Mouse (Mus musculus) neural tube, embryonic 11.5 days (tissue): Measurements from ENCODE around the gene Ptpn14. TPM values are rescaled to one million over a fixed set of nuclear protein-coding genes. Genes with fewer than 3 reads are reported as not detected.

ENCODE experiments used
- ATAC-seq: fragments of 200-750 bp; cut with Nextera tagmentation; 2 replicates; pipeline ENCODE4 v1.8.0; 2017; ENCODE audit warnings: moderate number of reproducible peaks, mild to moderate bottlenecking, moderate TSS enrichment, moderate library complexity; ENCODE audit not compliant: insufficient read depth, low FRiP score, low TSS enrichment
- DNase-seq: peaks from one replicate; pipeline ENCODE4 v3.0.0-alpha.2; 2015; ENCODE audit warnings: low spot score
- H3K27ac ChIP-seq: fragments of 300-500 bp; sonication (generic); 2 replicates; pipeline ENCODE4 v1.5.1; 2014; ENCODE audit warnings: low read depth, mild to moderate bottlenecking, low read length
- H3K27me3 ChIP-seq: fragments of 300-500 bp; sonication (generic); 2 replicates; pipeline ENCODE4 v1.6.1; 2014; ENCODE audit warnings: mild to moderate bottlenecking, low read length, mixed read lengths; ENCODE audit not compliant: control insufficient read depth, insufficient read depth
- H3K36me3 ChIP-seq: fragments of 300-500 bp; sonication (generic); 2 replicates; pipeline ENCODE4 v1.6.1; 2014; ENCODE audit warnings: mild to moderate bottlenecking, low read length, moderate library complexity, mixed read lengths; ENCODE audit not compliant: control insufficient read depth, insufficient read depth
- H3K4me1 ChIP-seq: fragments of 300-500 bp; sonication (generic); 2 replicates; pipeline ENCODE4 v1.6.1; 2014; ENCODE audit warnings: low read length, mixed read lengths; ENCODE audit not compliant: control insufficient read depth, insufficient read depth
- H3K4me2 ChIP-seq: fragments of 300-500 bp; sonication (generic); 2 replicates; pipeline ENCODE4 v1.6.1; 2014; ENCODE audit warnings: low read depth, mild to moderate bottlenecking, moderate library complexity
- H3K4me3 ChIP-seq: fragments of 300-500 bp; sonication (generic); 2 replicates; pipeline ENCODE4 v1.5.1; 2014; ENCODE audit warnings: low read depth, low read length
- H3K9ac ChIP-seq: fragments of 300-500 bp; sonication (generic); 2 replicates; pipeline ENCODE4 v1.6.1; 2014; ENCODE audit warnings: mild to moderate bottlenecking, low read length
- H3K9me3 ChIP-seq: fragments of 300-500 bp; sonication (generic); 2 replicates; pipeline ENCODE4 v1.6.1; 2016; ENCODE audit warnings: low read length; ENCODE audit not compliant: control insufficient read depth
- WGBS: fragments of 180-500 bp; shearing (Covaris S2); extraction: QIAGEN DNeasy Blood & Tissue Kit; methylation state at CpG from one replicate; pipeline ENCODE4 v1.1.7; 2014; 5-methylcytosine and 5-hydroxymethylcytosine counted together
- polyA plus RNA-seq: library from polyadenylated mRNA; unstranded; fragments of >200 nt; fragmentation: Nextera tagmentation; extraction: Ambion mirVana; gene quantifications from 2 replicates; pipeline ENCODE4 v1.2.1, GENCODE M21; 2014

Gene Ptpn14
- polyA plus RNA-seq, 1 experiment from 2014 or later = 7.5 TPM

DNA sequence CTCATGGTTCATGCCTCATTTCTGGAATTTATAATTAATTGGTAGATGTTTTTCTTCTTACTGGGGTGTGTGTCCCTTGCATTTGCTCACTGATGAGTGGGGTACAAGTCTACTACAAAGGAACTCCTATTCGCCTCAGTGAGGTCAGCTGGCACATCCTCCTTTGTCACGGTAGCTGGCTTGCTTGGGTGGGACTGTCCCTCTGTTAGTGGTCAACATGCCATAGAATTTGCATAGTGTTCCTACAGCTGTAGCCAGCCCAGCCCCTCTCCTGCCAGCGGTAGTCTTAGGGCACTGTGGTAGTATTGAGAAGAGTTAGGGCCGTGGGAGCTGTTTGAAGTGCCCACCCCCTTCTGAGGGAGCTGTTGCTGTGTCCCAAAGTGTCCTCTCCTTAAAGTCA, 73.2 kb downstream of the Ptpn14 start:
- DNase-seq = no peak

GRCm38 (mm10) chr1:189802575-189802974, 74.5 kb downstream of the Ptpn14 start:
- DNase-seq = no peak
- ATAC-seq = no peak
- H3K9ac ChIP-seq = no peak overlapping the region
- H3K4me3 ChIP-seq = no peak overlapping the region
- no peaks in the 10 kb centered on the region for H3K9me3 ChIP-seq
- H3K4me2 ChIP-seq = no peak overlapping the region
- WGBS = 92% methylated on average over 4 of the region's 4 CpGs
- H3K36me3 ChIP-seq = no peaks in the 10 kb centered on the region
- H3K27ac ChIP-seq = no peak overlapping the region
- H3K27me3 ChIP-seq = no peaks in the 10 kb centered on the region
- no peaks in the 10 kb centered on the region for H3K4me1 ChIP-seq

More for the DNA sequence above, 73.2 kb downstream of the Ptpn14 start:
- Histone ChIP-seq H3K4me3 (no peak overlapping the region), H3K4me2 (no peak overlapping the region), H3K27ac (no peak overlapping the region), H3K9ac (no peak overlapping the region), H3K4me1 (no peaks in the 10 kb centered on the region), H3K27me3 (no peaks in the 10 kb centered on the region), H3K36me3 (no peaks in the 10 kb centered on the region), H3K9me3 (no peaks in the 10 kb centered on the region)
- no peak for ATAC-seq
- 89% methylated on average over 4 of the region's 4 CpGs for WGBS

- Histone ChIP-seq H3K4me1 (no peaks in the 10 kb centered on the region), H3K27ac (no peak overlapping the region), H3K9me3 (no peaks in the 10 kb centered on the region), H3K4me2 (no peak overlapping the region), H3K36me3 (no peaks in the 10 kb centered on the region), H3K27me3 (no peaks in the 10 kb centered on the region), H3K4me3 (no peak overlapping the region), H3K9ac (no peak overlapping the region)
- DNase-seq = no peak
- WGBS = 95% methylated on average over 11 of the region's 11 CpGs
- ATAC-seq = no peak
Measured at GRCm38 (mm10) chr1:189803742-189804141, 75.7 kb downstream of the Ptpn14 start.

GRCm38 (mm10) chr1:189806533-189807297, 78.6 kb downstream of the Ptpn14 start:
- Histone ChIP-seq H3K36me3 (no peaks in the 10 kb centered on the region), H3K4me3 (no peak overlapping the region), H3K9me3 (no peaks in the 10 kb centered on the region), H3K9ac (no peak overlapping the region), H3K4me1 (no peaks in the 10 kb centered on the region), H3K4me2 (no peak overlapping the region), H3K27me3 (no peaks in the 10 kb centered on the region), H3K27ac (no peak overlapping the region)
- ATAC-seq (no peak), DNase-seq (no peak)
- 75% methylated on average over 13 of the region's 13 CpGs for WGBS

- ATAC-seq (no peak), DNase-seq (no peak)
- H3K4me2 ChIP-seq = no peak overlapping the region
- H3K9me3 ChIP-seq = no peaks in the 10 kb centered on the region
- no peak overlapping the region for H3K4me3 ChIP-seq
- H3K27ac ChIP-seq = no peak overlapping the region
- 95% methylated on average over 6 of the region's 6 CpGs for WGBS
- no peaks in the 10 kb centered on the region for H3K4me1 ChIP-seq
- no peak overlapping the region for H3K9ac ChIP-seq
- H3K27me3 ChIP-seq = no peaks in the 10 kb centered on the region
- H3K36me3 ChIP-seq = no peaks in the 10 kb centered on the region
Measured at GRCm38 (mm10) chr1:189808015-189808414, 79.9 kb downstream of the Ptpn14 start.

DNA sequence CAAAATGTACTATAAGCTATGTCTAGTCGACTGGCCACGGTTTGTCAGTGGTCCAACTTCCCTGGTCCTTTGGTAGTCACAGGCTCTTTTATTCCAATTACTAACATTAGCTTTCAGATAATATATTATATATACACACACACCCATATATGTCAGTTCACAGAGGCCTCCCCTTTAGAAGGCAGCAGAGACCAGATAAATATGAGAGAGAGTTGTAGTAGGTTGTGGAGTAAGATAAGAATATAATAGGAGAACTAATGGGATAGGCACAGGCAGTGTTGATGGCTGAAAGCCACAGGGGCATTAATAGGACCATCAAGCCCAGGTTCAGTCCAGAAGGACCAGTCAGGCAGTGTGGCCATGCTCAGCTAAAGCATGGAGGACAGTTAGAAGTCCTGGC, 80.4 kb downstream of the Ptpn14 start:
- Histone ChIP-seq H3K27ac (no peak overlapping the region), H3K36me3 (no peaks in the 10 kb centered on the region), H3K27me3 (no peaks in the 10 kb centered on the region), H3K4me3 (no peak overlapping the region), H3K9ac (no peak overlapping the region), H3K4me1 (no peaks in the 10 kb centered on the region), H3K4me2 (no peak overlapping the region), H3K9me3 (no peaks in the 10 kb centered on the region)
- DNase-seq (no peak), ATAC-seq (no peak)
- 96% methylated on average over 2 of the region's 2 CpGs for WGBS

- H3K4me1 ChIP-seq = no peaks in the 10 kb centered on the region
- ATAC-seq (no peak), DNase-seq (no peak)
- H3K27ac ChIP-seq = no peak overlapping the region
- no peak overlapping the region for H3K4me2 ChIP-seq
- H3K36me3 ChIP-seq = no peaks in the 10 kb centered on the region
- no peak overlapping the region for H3K9ac ChIP-seq
- no peaks in the 10 kb centered on the region for H3K27me3 ChIP-seq
- no peaks in the 10 kb centered on the region for H3K9me3 ChIP-seq
- H3K4me3 ChIP-seq = no peak overlapping the region
- WGBS = 74% methylated on average over 2 of the region's 2 CpGs
Measured at GRCm38 (mm10) chr1:189811778-189812177, 83.7 kb downstream of the Ptpn14 start.

DNA sequence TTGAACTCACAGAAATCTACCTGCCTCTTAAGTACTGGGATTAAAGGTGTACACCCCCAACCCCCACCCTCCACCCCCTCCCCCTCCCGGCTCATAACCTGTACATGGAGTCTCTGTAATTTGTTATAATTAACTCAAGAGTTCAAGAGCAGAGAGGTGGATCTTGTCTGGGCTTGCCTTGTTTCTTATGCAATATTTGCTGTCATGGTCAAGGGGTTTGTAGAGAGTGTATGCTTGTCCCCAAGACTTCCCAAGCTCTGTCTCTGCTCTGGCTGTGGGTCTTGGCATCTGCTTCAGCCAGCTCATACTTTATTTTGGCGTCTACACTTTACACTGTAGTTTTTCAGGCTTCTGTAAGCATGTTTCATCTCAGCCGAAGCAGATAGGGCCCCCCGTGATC, 86.3 kb downstream of the Ptpn14 start:
- Histone ChIP-seq H3K36me3 (no peaks in the 10 kb centered on the region), H3K27ac (no peak overlapping the region), H3K9me3 (no peaks in the 10 kb centered on the region), H3K27me3 (no peaks in the 10 kb centered on the region), H3K4me3 (no peak overlapping the region), H3K9ac (no peak overlapping the region), H3K4me2 (no peak overlapping the region), H3K4me1 (no peaks in the 10 kb centered on the region)
- DNase-seq (no peak), ATAC-seq (no peak)
- 82% methylated on average over 4 of the region's 4 CpGs for WGBS

GRCm38 (mm10) chr1:189817089-189817488, 89.0 kb downstream of the Ptpn14 start:
- H3K4me1 ChIP-seq = no peaks in the 10 kb centered on the region
- DNase-seq (no peak), ATAC-seq (no peak)
- H3K4me3 ChIP-seq = no peak overlapping the region
- WGBS = 86% methylated on average over 8 of the region's 8 CpGs
- H3K4me2 ChIP-seq = no peak overlapping the region
- no peak overlapping the region for H3K9ac ChIP-seq
- no peak overlapping the region for H3K27ac ChIP-seq
- no peaks in the 10 kb centered on the region for H3K27me3 ChIP-seq
- H3K36me3 ChIP-seq = no peaks in the 10 kb centered on the region
- no peaks in the 10 kb centered on the region for H3K9me3 ChIP-seq
